Mouse (Mus musculus) urinary bladder, postnatal 36 days (tissue): ENCODE data around the gene Gm11213.

ENCODE experiments used
- DNase-seq, 2 experiments: peaks; one replicate each; pipeline ENCODE4 v3.0.0; 2022; ENCODE audit warnings: low spot score in 2 of 2, mixed read lengths in 1 of 2

Gm11213 gene

GRCm38 (mm10) chr4:63580078-63580477 lies 25.0 kb downstream of the Gm11213 start:
- DNase-seq: no peak

DNA sequence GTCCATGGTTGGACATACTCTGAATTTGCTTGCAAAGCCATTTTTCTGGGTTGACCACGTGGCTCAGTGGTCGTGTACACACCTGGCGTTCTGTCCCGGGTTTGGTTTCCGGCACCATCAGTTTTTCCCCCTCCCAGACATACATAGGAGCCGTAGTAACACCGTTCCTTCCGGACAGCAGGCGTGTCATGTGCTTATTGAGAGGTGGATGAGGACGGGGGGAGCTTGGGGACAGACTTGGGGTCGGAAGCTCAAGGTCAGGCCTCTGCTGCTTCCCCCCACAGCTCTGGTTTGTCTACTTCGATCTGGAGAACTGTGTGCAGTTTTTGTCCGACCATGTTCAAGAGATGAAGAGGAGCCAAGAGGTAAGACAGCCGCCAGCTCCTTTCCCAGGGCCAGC lies 25.4 kb downstream of the Gm11213 start:
- no peak for DNase-seq

DNA sequence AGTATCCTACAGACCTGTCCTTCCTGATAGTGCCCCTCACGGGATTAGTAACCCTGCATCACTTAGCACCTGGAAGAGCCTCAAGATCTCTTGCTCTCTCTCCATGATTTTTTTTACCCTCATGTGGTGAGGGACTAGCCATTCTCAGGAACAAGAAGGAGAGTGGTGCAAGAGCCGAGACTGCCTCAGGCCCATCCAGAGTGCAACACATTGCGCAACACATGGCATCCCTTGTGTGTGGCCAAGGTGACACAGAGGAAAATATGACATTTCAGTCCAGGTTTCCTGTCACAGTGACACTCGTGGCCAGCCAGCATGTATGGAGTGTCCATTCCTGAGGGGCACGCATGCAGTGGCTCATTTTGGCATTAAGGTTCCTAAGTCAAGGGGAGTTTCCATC lies 32.4 kb downstream of the Gm11213 start:
- no peak for DNase-seq

DNA sequence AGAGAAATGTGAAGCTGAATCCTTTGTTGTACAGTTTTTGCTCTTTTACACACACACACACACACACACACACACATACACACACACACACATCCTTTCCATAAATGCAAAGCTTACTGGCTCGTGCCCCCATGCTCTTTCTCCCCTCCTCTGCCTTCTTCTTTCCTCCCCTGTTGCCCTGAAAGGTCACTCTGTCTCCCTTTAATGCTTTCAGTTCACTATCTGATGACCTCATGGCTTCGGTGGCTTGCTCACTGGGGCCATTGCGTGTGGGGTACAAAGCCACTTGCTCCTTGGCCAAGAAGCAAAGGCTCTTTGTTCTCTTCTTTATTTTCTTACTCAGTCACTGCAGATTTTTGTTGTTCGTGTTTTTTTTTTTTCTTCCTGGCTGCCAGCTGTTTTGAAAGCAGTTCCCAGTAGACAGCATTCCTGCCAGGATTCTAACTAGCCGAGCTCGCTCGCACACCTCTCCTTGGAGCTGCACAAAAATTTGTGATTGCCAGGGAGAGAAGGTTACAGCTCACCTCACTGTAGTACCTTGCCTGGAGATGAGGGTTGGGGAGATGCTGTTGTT lies 34.8 kb downstream of the Gm11213 start:
- DNase-seq: no peak

DNA sequence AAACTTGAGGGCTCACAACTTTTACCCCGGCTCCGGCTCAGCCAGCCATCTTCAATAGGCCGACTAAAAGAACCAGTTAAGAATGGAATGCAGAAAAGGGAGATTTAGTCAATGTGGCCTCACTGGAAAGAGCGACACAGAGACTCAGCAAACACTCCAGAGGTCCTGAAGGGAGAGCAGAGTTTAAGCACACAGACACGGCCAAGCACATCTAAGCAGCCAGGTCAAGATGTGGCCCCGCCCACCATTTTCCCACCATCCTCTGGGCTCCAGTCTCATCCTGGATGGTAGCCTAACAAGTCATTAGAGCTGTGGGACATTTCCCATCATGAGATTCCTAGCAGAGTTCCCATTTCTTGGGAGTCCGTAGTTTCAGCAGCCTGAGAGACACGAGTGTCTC lies 35.7 kb downstream of the Gm11213 start:
- DNase-seq: no peak

- no peak for DNase-seq
Measured at GRCm38 (mm10) chr4:63567712-63568390, 37.2 kb downstream of the Gm11213 start.

DNA sequence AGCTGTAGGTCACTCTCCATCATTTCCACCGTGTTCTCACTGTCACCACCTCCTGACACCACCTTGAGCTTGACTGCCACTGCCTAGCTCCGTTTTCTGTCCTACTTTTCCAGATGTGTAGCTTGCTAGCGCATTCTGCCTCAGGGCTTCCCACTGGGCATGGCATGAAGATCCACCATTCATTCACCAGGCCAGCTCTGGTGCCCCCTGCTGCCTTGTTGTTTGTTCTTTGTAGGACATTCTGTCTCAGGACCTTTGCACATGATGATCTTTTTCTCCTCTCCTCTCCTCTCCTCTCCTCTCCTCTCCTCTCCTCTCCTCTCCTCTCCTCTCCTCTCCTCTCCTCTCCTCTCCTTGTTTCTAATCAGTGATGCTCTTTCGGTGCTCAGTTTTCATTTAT lies 42.3 kb downstream of the Gm11213 start:
- DNase-seq: no peak

- DNase-seq: no peak
Measured at GRCm38 (mm10) chr4:63561861-63562675, 43.0 kb downstream of the Gm11213 start.

- no peak for DNase-seq
Measured at GRCm38 (mm10) chr4:63560079-63560478, 45.0 kb downstream of the Gm11213 start.

GRCm38 (mm10) chr4:63559127-63559697 lies 45.8 kb downstream of the Gm11213 start:
- no peak for DNase-seq

- peak; percentile 66 to 68 for DNase-seq
Measured at GRCm38 (mm10) chr4:63558407-63559081, 46.5 kb downstream of the Gm11213 start, which contains the start of gene Tmem268. Tmem268 (plus strand) TSS chr4:63558781.

DNA sequence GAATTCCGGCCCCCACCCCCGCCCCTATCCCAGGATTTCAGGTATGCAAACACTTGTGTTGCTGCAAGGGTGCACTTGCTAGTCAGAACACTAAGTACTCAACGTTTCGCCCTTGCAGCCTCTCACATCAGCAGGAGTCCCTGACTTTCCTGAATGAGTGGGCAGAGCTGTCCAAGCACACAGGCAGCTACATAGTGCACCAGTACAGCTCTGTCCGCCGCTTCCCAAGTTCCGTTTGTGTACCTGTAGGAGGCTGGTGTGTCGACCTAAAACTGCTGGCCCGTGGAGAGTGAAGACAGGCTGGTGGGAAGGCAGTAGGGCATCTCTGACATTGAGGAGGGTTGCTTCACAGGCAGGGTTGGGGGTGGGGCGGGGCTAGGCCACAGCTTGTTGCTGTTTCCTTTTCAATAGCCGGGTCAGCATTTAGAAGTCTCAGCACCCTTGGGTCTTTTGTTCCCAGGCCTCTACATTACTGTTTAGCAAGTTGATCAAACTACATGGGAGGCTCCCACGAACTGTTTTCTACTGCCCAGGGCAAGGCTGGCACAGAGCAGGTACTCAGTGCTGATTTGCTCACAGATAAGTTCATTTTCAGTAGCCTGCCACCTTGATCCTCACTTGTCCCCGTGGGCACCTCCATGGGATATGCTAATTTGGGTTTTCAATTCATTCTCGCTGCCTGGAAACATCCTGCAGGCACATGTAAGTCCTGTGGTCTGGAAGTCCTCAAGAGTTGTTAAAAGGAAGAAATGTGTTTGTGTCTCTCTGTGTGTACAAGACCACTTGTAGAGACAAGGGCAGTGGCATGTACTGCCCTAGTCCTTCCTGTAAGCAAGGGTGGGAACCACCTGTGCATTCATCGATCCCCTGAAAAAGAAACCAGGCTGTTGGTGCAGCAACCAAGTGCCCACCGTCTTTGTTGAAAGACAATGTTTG lies 47.7 kb downstream of the Gm11213 start:
- no peak for DNase-seq

GRCm38 (mm10) chr4:63556665-63557064 lies 48.4 kb downstream of the Gm11213 start:
- no peak for DNase-seq

GRCm38 (mm10) chr4:63555111-63555510 lies 50.0 kb downstream of the Gm11213 start:
- no peak for DNase-seq

- DNase-seq: no peak
Measured at GRCm38 (mm10) chr4:63554616-63555015, 50.4 kb downstream of the Gm11213 start.

DNA sequence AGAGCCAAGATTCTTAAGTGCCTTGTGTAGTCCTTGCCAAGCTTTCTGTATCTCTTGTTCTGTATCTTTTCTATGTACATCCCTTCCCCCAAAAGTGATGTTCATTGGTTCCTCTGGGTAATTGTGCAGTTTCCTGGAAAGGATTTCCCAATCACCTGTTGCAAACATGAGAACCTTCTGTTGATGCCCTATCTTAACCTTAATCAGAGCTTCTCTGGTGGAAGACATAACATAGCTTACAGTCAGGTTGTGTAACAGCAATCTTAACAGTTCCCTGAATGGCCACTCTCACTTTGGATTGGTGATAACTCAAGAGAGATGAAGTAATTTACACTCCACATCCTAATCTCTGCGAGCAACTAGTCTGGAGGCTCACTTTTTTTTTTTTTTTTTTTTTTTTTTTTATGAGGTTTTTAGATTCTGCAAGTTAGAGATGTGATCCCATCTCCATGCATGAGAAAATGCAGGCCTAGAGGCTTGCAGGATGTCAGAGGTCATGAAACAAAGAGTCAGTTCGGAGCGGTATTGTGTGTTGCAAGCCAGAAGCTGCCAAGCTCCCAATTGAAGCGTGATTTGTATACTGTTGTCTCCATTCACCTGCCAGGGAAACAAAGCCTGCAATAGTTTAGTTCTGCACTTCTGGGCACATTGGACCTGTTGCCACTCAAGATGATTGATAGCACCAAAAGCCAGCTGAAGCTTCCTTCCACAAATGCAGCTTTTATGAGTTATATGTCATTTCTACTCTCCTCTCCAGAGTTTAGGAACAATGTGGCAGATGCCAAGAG lies 51.1 kb downstream of the Gm11213 start:
- no peak for DNase-seq

GRCm38 (mm10) chr4:63552865-63553264 lies 52.2 kb downstream of the Gm11213 start:
- no peak for DNase-seq

- no peak for DNase-seq
Measured at GRCm38 (mm10) chr4:63550908-63551307, 54.2 kb downstream of the Gm11213 start.

GRCm38 (mm10) chr4:63548491-63548890 lies 56.6 kb downstream of the Gm11213 start:
- DNase-seq: no peak

DNA sequence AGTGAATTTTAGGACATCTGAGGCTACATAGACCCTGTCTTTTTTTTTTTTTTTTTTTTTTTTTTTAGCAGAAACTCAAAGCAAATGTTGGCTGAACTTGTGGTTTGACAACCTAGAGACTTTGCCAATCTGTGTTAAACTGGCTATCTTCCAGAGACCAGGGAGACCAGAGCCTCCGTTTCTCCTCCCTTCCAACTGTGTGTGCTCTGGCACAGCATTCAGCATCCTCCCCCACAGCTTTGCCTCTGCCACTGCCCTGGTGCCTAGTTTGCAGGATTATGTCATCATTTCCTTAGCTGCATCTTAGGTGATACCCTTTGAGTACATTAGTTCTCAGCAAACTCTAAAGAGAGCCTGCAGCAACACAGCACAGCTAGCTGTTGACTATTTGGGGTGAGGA lies 57.3 kb downstream of the Gm11213 start:
- no peak for DNase-seq
